Mouse (Mus musculus): ENCODE measurements around the gene Rab12.

- TF ChIP-seq HCFC1 (IDR thresholded peaks at IDR 0.05; ENCODE audit: borderline replicate concordance, insufficient read depth, low read length) (no peak), CHD2 (IDR thresholded peaks at IDR 0.05; ENCODE audit: low read depth, low read length) (no peak), ZC3H11A (IDR thresholded peaks at IDR 0.05; ENCODE audit: borderline replicate concordance, low read depth, low read length) (no peak), ZNF384 (IDR thresholded peaks at IDR 0.05; ENCODE audit: low read depth, low read length) (no peak)
These were observed 14.6 kb downstream of the Rab12 start for GRCm38 (mm10) chr17:66504964-66505363.
